In the genomic region with DNA sequence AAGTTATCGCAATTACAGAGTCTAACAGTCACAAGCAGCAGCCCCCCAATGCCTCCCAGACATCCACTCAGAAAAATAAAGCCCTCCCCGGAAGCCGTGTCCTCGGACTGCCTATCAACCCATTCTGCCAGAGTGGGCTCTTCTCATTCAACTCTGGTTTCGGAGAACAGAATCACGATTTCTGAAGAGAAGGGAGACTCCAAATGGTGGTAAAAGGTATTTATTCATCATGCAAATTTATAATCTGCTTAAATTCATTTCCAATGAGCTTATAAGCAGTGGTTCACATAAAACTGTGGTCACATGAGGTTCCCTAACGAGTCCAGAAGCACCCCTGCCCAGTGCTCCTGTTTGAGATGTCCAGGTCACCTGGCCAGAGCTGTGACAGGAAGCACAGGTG, we compare ENCODE assay signal across 20 mouse cellular contexts. TPM values are rescaled to one million over a fixed set of nuclear protein-coding genes. Genes with fewer than 3 reads are reported as not detected.
A peak's percentile ranks its signal among the peaks of the same experiment; 100 is the strongest.
DNase-seq lines count a peak whose midpoint lies in the region; ATAC-seq and TF ChIP-seq lines count a peak whose summit lies in the region.
"Had no signal": no experiment of that assay in that cellular context is flagged by ENCODE, and none has a peak within 500 bp of the region (broad histone marks: within the 10 kb centered on the region; RNA-seq: fewer than 3 reads in every experiment).

No protein-coding gene starts in this region.

- peaks cover 16% of the 10 kb centered on the region for H3K36me3 ChIP-seq in hindbrain, embryonic 13.5 days
- peaks cover 13% of the 10 kb centered on the region for H3K36me3 ChIP-seq in hindbrain, embryonic 12.5 days
- peaks cover 21% of the 10 kb centered on the region for H3K36me3 ChIP-seq in lung, embryonic 15.5 days
- H3K36me3 ChIP-seq in midbrain, postnatal 0 days (ENCODE audit: insufficient read depth, low read length) = no peaks in the 10 kb centered on the region

- H3K9me3 ChIP-seq in hindbrain, embryonic 13.5 days = no peaks in the 10 kb centered on the region
- H3K9me3 ChIP-seq in hindbrain, embryonic 12.5 days (replicated peaks) = no peaks in the 10 kb centered on the region
- H3K9me3 ChIP-seq in lung, embryonic 15.5 days = no peaks in the 10 kb centered on the region
- no peaks in the 10 kb centered on the region for H3K9me3 ChIP-seq in midbrain, postnatal 0 days (ENCODE audit: low read length)
- H3K9me3 ChIP-seq: forebrain, embryonic 13.5 days; limb, embryonic 10.5 days; liver, embryonic 12.5 days had no signal

- H3K4me3 ChIP-seq in hindbrain, embryonic 13.5 days = no peak overlapping the region
- no peak overlapping the region for H3K4me3 ChIP-seq in hindbrain, embryonic 12.5 days
- no peak overlapping the region for H3K4me3 ChIP-seq in lung, embryonic 15.5 days
- H3K4me3 ChIP-seq in midbrain, postnatal 0 days (ENCODE audit: low read depth, low read length) = peak overlapping the region; percentile 19; the same call in 1 of the 2 replicates
- H3K4me3 ChIP-seq: forebrain, embryonic 13.5 days; gastrocnemius, adult 2 months; limb, embryonic 10.5 days; liver, embryonic 12.5 days had no signal

- H3K4me1 ChIP-seq in hindbrain, embryonic 13.5 days (replicated peaks) = 0 out of 2 replicates have a peak, but pooled peaks cover 6% of the 10 kb centered on the region
- H3K4me1 ChIP-seq in hindbrain, embryonic 12.5 days = no peaks in the 10 kb centered on the region; the same call in 1 of the 2 replicates
- H3K4me1 ChIP-seq in lung, embryonic 15.5 days = no peaks in the 10 kb centered on the region
- H3K4me1 ChIP-seq in midbrain, postnatal 0 days (ENCODE audit: insufficient read depth, low read length) = no peaks in the 10 kb centered on the region
- H3K4me1 ChIP-seq: limb, embryonic 10.5 days; liver, embryonic 12.5 days had no signal

- DNase-seq in lung, postnatal 25 days (ENCODE audit: low spot score) = no peak
- peak; percentile 11 for DNase-seq in brain, adult 2 months (ENCODE audit: low read depth, low spot score)
- peak; percentile 50 for DNase-seq in midbrain, postnatal 0 days (ENCODE audit: low spot score)
- no peak for DNase-seq in adrenal gland, postnatal 10 days
- DNase-seq in embryo, embryonic 10 days (ENCODE audit: low spot score) = no peak
- DNase-seq: adrenal gland, adult 2 months; cerebellum, adult 2 months; embryo, embryonic 11 days; gastrocnemius, adult 2 months; heart, adult 11 months; kidney, postnatal 25 days; layer of hippocampus, postnatal 36 days; thymus, adult 18-20 months had no signal

- H3K27me3 ChIP-seq in hindbrain, embryonic 13.5 days = no peaks in the 10 kb centered on the region
- no peaks in the 10 kb centered on the region for H3K27me3 ChIP-seq in hindbrain, embryonic 12.5 days
- H3K27me3 ChIP-seq in lung, embryonic 15.5 days = no peaks in the 10 kb centered on the region
- no peaks in the 10 kb centered on the region for H3K27me3 ChIP-seq in midbrain, postnatal 0 days (ENCODE audit: insufficient read depth, low read length)
- H3K27me3 ChIP-seq: forebrain, embryonic 13.5 days; liver, embryonic 12.5 days had no signal

- H3K9ac ChIP-seq in hindbrain, embryonic 13.5 days = no peak overlapping the region
- H3K9ac ChIP-seq in hindbrain, embryonic 12.5 days = no peak overlapping the region
- H3K9ac ChIP-seq in lung, embryonic 15.5 days = no peak overlapping the region
- H3K9ac ChIP-seq in midbrain, postnatal 0 days (replicated peaks; ENCODE audit: low read length, poor library complexity, severe bottlenecking) = no peak overlapping the region
- H3K9ac ChIP-seq: forebrain, embryonic 13.5 days; liver, embryonic 12.5 days had no signal

- WGBS in hindbrain, embryonic 13.5 days = 71% methylated on average over 7 of the region's 7 CpGs
- 81% methylated on average over 7 of the region's 7 CpGs for WGBS in hindbrain, embryonic 12.5 days
- 58% methylated on average over 7 of the region's 7 CpGs for WGBS in lung, embryonic 15.5 days
- WGBS in midbrain, postnatal 0 days = 56% methylated on average over 7 of the region's 7 CpGs

- no peak overlapping the region for H3K27ac ChIP-seq in hindbrain, embryonic 13.5 days
- no peak overlapping the region for H3K27ac ChIP-seq in hindbrain, embryonic 12.5 days
- no peak overlapping the region for H3K27ac ChIP-seq in lung, embryonic 15.5 days
- H3K27ac ChIP-seq in midbrain, postnatal 0 days (ENCODE audit: low read depth, low read length) = no peak overlapping the region
- H3K27ac ChIP-seq: forebrain, embryonic 13.5 days; gastrocnemius, adult 2 months; limb, embryonic 10.5 days; liver, embryonic 12.5 days; macrophage had no signal

- 0 out of 2 replicates have a peak overlapping the region, but pooled peaks have one; percentile 8 for H3K4me2 ChIP-seq in hindbrain, embryonic 13.5 days
- no peak overlapping the region for H3K4me2 ChIP-seq in hindbrain, embryonic 12.5 days (replicated peaks)
- H3K4me2 ChIP-seq in lung, embryonic 15.5 days = peak overlapping the region; percentile 23; the same call in 1 of the 2 replicates
- H3K4me2 ChIP-seq in midbrain, postnatal 0 days (ENCODE audit: low read depth, low read length, poor library complexity, severe bottlenecking) = peak overlapping the region; percentile 30; the same call in 1 of the 2 replicates
- H3K4me2 ChIP-seq: forebrain, embryonic 13.5 days; liver, embryonic 12.5 days had no signal

- TF ChIP-seq CTCF in midbrain, postnatal 0 days (IDR thresholded peaks at IDR 0.05) = peak; percentile 55

- ATAC-seq in hindbrain, embryonic 13.5 days (ENCODE audit: low FRiP score) = no peak
- ATAC-seq in hindbrain, embryonic 12.5 days (ENCODE audit: low FRiP score) = no peak
- no peak for ATAC-seq in lung, embryonic 15.5 days (ENCODE audit: borderline replicate concordance, extremely low read depth, low FRiP score, low TSS enrichment)
- ATAC-seq in midbrain, postnatal 0 days (ENCODE audit: low FRiP score) = no peak
- ATAC-seq: forebrain, embryonic 13.5 days; liver, embryonic 12.5 days had no signal

RNA-seq across cellular contexts. Expression of a gene that starts 42.7 kb away (rescaled TPM):
- polyA plus RNA-seq in hindbrain, embryonic 13.5 days (2015; fragmentation: Nextera tagmentation; extraction: Ambion mirVana) = not detected in 2 replicates
- polyA plus RNA-seq in hindbrain, embryonic 12.5 days (2016; fragmentation: Nextera tagmentation; extraction: Ambion mirVana) = not detected in 2 replicates
- polyA plus RNA-seq in lung, embryonic 15.5 days (2015; fragmentation: Nextera tagmentation; extraction: Ambion mirVana) = 0.13 and 0.30 TPM in 2 replicates
- not detected in 2 replicates for total RNA-seq in midbrain, postnatal 0 days (2014; rRNA removed)
- not detected in 2 replicates for polyA plus RNA-seq in midbrain, postnatal 0 days (2015; fragmentation: Nextera tagmentation; extraction: Ambion mirVana)
- total RNA-seq in adrenal gland, postnatal 10 days (2021) = not detected
- total RNA-seq: adrenal gland, adult 2 months; gastrocnemius, adult 2 months; layer of hippocampus, postnatal 36 days had no signal
- polyA plus RNA-seq: adrenal gland, adult 2 months; cerebellum, adult 2 months; forebrain, embryonic 13.5 days had no signal

RNA-seq across cellular contexts. Expression of a gene that starts 48.3 kb away (rescaled TPM):
- 22.8 and 23.1 TPM in 2 replicates for polyA plus RNA-seq in hindbrain, embryonic 13.5 days (2015; fragmentation: Nextera tagmentation; extraction: Ambion mirVana)
- 71.1 and 73.3 TPM in 2 replicates for polyA plus RNA-seq in hindbrain, embryonic 12.5 days (2016; fragmentation: Nextera tagmentation; extraction: Ambion mirVana)
- 36.0 and 36.6 TPM in 2 replicates for polyA plus RNA-seq in lung, embryonic 15.5 days (2015; fragmentation: Nextera tagmentation; extraction: Ambion mirVana)
- total RNA-seq in midbrain, postnatal 0 days (2014; rRNA removed) = 2.2 and 3.2 TPM in 2 replicates
- 1.2 and 1.3 TPM in 2 replicates for polyA plus RNA-seq in midbrain, postnatal 0 days (2015; fragmentation: Nextera tagmentation; extraction: Ambion mirVana)
- 1 to 10 TPM; 4.3 to 6.4 TPM for total RNA-seq in adrenal gland, postnatal 10 days (2021)
- total RNA-seq: gastrocnemius, adult 2 months; layer of hippocampus, postnatal 36 days had no signal
- polyA plus RNA-seq: cerebellum, adult 2 months; macrophage had no signal

Comparison
In these comparisons a context has a peak if more than half of its experiments do, and no peak if none do; other contexts are left out.
1. DNase-seq: peak in brain, adult 2 months (single experiment) and midbrain, postnatal 0 days (single experiment); none in lung, postnatal 25 days (single experiment), adrenal gland, postnatal 10 days (single experiment) and embryo, embryonic 10 days (single experiment).
2. RNA of a gene that starts 48.3 kb away (polyA plus RNA-seq): 71.1 to 73.3 TPM in hindbrain, embryonic 12.5 days, 36.0 to 36.6 TPM in lung, embryonic 15.5 days and 22.8 to 23.1 TPM in hindbrain, embryonic 13.5 days; 1.2 to 1.3 TPM in midbrain, postnatal 0 days; every median in the first group is over 10 times any median in the second.